Mouse (Mus musculus) liver, embryonic 13.5 days (tissue): Measurements from ENCODE around the gene Pacrg. TPM values are rescaled to one million over a fixed set of nuclear protein-coding genes. Genes with fewer than 3 reads are reported as not detected.

Experiments
- ATAC-seq: fragments of 200-750 bp; cut with Nextera tagmentation; 2 replicates; pipeline ENCODE4 v1.8.0; 2017; ENCODE audit warnings: low read depth, mild to moderate bottlenecking, moderate number of reproducible peaks, moderate library complexity
- DNase-seq: peaks from one replicate; pipeline ENCODE4 v3.0.0; 2022
- H3K27ac ChIP-seq: fragments of 300-500 bp; sonication (generic); 2 replicates; pipeline ENCODE4 v1.5.1; 2015; ENCODE audit warnings: moderate library complexity, mild to moderate bottlenecking, inconsistent platforms
- H3K27me3 ChIP-seq: fragments of 300-500 bp; sonication (generic); 2 replicates; pipeline ENCODE4 v1.6.1; 2015; ENCODE audit warnings: mild to moderate bottlenecking, inconsistent platforms
- H3K36me3 ChIP-seq: fragments of 300-500 bp; sonication (generic); 2 replicates; pipeline ENCODE4 v1.6.1; 2015; ENCODE audit warnings: mild to moderate bottlenecking, inconsistent platforms
- H3K4me1 ChIP-seq: fragments of 300-500 bp; sonication (generic); replicated peaks from 2 replicates; pipeline ENCODE4 v1.6.1; 2015; ENCODE audit warnings: inconsistent platforms
- H3K4me2 ChIP-seq: fragments of 300-500 bp; sonication (generic); 2 replicates; pipeline ENCODE4 v1.6.1; 2015; ENCODE audit warnings: inconsistent platforms, mild to moderate bottlenecking, moderate library complexity
- H3K4me3 ChIP-seq: fragments of 300-500 bp; sonication (generic); replicated peaks from 2 replicates; pipeline ENCODE4 v1.5.1; 2015; ENCODE audit warnings: mild to moderate bottlenecking, inconsistent platforms
- H3K9ac ChIP-seq: fragments of 300-500 bp; sonication (generic); 2 replicates; pipeline ENCODE4 v1.6.1; 2015; ENCODE audit warnings: mild to moderate bottlenecking, inconsistent platforms
- H3K9me3 ChIP-seq: fragments of 300-500 bp; sonication (generic); replicated peaks from 2 replicates; pipeline ENCODE4 v1.6.1; 2016; ENCODE audit warnings: inconsistent platforms
- WGBS: fragments of 180-500 bp; shearing (Covaris S2); methylation state at CpG from one replicate; pipeline ENCODE4 v1.1.7; 2015; ENCODE audit not compliant: insufficient replicate concordance; 5-methylcytosine and 5-hydroxymethylcytosine counted together
- polyA plus RNA-seq: library from polyadenylated mRNA; unstranded; fragments of >200 nt; fragmentation: Nextera tagmentation; extraction: Ambion mirVana; gene quantifications from 2 replicates; pipeline ENCODE4 v1.2.1, GENCODE M21; 2015

The Pacrg gene
- polyA plus RNA-seq, 1 experiment from 2014 or later = 0.07 TPM

- no peak overlapping the region for H3K27ac ChIP-seq
- H3K9me3 ChIP-seq = no peaks in the 10 kb centered on the region
- 51% methylated on average over 10 of the region's 10 CpGs for WGBS
- no peaks in the 10 kb centered on the region for H3K36me3 ChIP-seq
- no peak overlapping the region for H3K4me2 ChIP-seq
- no peaks in the 10 kb centered on the region for H3K4me1 ChIP-seq
- no peaks in the 10 kb centered on the region for H3K27me3 ChIP-seq
- no peak overlapping the region for H3K4me3 ChIP-seq
- no peak overlapping the region for H3K9ac ChIP-seq
- DNase-seq = no peak
- ATAC-seq = no peak
Observed at GRCm38 (mm10) chr17:10507466-10507865, 332.6 kb downstream of the Pacrg start.

DNA sequence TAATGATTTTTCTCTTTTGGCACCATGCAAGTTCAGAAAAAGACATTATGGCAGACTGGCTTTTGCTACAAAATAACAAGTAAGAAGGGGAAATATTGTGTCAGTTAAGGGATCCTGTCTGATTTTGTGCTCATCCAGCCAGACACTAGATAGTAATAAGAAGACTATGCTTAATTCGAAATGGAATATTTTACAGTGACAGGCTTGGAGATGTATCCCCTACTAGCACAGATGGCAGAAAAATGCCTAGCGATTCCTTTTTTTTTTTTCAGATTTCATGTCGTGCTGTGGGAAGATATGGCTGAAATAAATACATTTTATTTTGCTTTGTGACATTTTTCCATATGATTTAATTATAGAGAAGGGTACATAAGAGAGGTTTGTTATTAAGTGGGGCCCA, 333.2 kb downstream of the Pacrg start:
- no peaks in the 10 kb centered on the region for H3K4me1 ChIP-seq
- H3K27ac ChIP-seq = no peak overlapping the region
- no peaks in the 10 kb centered on the region for H3K36me3 ChIP-seq
- H3K4me2 ChIP-seq = no peak overlapping the region
- H3K9me3 ChIP-seq = no peaks in the 10 kb centered on the region
- H3K27me3 ChIP-seq = no peaks in the 10 kb centered on the region
- H3K9ac ChIP-seq = no peak overlapping the region
- DNase-seq = no peak
- H3K4me3 ChIP-seq = no peak overlapping the region
- ATAC-seq = no peak
- WGBS = 57% methylated on average over 3 of the region's 3 CpGs

- no peak overlapping the region for H3K27ac ChIP-seq
- ATAC-seq (no peak), DNase-seq (no peak)
- H3K9ac ChIP-seq = no peak overlapping the region
- peaks cover 5% of the 10 kb centered on the region; the same call in 1 of the 2 replicates for H3K4me1 ChIP-seq
- no peak overlapping the region for H3K4me2 ChIP-seq
- H3K27me3 ChIP-seq = no peaks in the 10 kb centered on the region
- no peak overlapping the region for H3K4me3 ChIP-seq
- H3K9me3 ChIP-seq = no peaks in the 10 kb centered on the region
- H3K36me3 ChIP-seq = no peaks in the 10 kb centered on the region
- 67% methylated on average over 2 of the region's 2 CpGs for WGBS
Observed at GRCm38 (mm10) chr17:10501439-10501838, 338.7 kb downstream of the Pacrg start.

DNA sequence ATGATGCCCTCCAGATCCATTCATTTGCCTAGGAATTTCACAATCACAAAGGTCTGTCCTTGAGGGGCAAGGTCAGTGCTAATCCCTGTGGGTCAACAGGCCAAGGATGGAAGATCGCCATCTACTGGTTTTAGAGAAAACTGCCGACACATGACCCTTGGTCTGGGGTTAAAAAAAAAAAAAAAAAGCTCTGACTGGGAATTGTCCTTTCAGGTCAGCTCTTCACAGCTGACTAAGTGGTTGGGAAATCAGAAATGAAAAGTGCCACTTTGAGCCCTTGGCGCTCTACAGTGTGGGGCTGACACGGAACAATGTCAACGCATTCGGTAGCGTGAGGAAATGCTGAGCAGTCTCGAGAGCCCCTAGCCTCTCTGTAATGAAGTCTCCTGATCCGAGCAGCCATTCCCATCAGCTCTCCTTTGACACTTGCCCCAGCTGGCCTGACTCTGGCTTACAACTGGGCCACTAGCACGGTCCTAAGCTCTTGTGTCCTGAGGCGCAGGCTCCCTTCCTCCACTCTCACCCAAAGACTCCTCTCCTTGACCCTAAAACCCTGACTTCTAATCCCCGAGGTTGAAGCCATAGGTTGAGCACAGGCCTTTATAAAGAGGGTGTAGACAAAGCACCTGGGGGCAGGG, 339.2 kb downstream of the Pacrg start:
- ATAC-seq (peak; percentile 53), DNase-seq (no peak)
- WGBS = 36% methylated on average over 12 of the region's 12 CpGs
- Histone ChIP-seq H3K4me1 (peaks cover 5% of the 10 kb centered on the region; the same call in 1 of the 2 replicates), H3K4me2 (no peak overlapping the region), H3K9ac (no peak overlapping the region), H3K36me3 (no peaks in the 10 kb centered on the region), H3K27me3 (no peaks in the 10 kb centered on the region), H3K4me3 (no peak overlapping the region), H3K9me3 (no peaks in the 10 kb centered on the region), H3K27ac (no peak overlapping the region)

GRCm38 (mm10) chr17:10498935-10499655, 341.0 kb downstream of the Pacrg start:
- Histone ChIP-seq H3K9me3 (no peaks in the 10 kb centered on the region), H3K27ac (no peak overlapping the region), H3K36me3 (no peaks in the 10 kb centered on the region), H3K4me1 (peaks cover 5% of the 10 kb centered on the region; the same call in 1 of the 2 replicates), H3K9ac (no peak overlapping the region), H3K27me3 (no peaks in the 10 kb centered on the region), H3K4me2 (no peak overlapping the region), H3K4me3 (no peak overlapping the region)
- ATAC-seq (no peak), DNase-seq (no peak)
- 72% methylated on average over 6 of the region's 6 CpGs for WGBS

DNA sequence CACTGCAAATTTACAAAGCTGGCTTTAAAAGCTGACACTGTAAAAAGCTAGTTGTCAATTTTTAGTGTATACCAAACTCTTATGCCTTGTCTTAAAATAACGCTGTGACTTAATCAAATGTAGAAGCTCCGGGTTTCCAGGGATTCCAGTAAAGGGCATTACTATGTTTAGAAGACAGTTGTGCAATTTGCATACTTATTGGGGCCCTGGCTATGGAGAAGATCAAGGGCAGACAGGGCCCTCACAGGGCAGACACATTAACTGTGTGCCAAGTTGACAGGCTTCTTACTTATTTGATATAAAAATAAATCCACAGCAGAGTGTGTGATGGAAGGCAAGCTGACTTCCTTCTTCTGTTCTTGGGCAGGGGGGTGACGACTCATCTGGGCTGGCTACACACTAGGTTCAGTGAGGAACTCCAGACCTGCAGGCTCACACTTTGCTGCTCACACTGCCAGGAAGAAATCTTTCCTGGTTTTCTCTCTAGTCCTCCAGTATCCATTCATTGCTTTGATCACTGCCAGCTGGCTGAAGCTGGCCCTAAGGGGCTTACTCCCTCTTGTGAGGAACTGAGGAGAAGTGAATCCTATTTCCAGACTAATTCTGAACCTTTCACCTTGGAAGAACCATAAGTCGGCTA, 342.2 kb downstream of the Pacrg start:
- no peaks in the 10 kb centered on the region for H3K27me3 ChIP-seq
- H3K27ac ChIP-seq = no peak overlapping the region
- H3K4me3 ChIP-seq = no peak overlapping the region
- ATAC-seq = no peak
- 43% methylated on average over 4 of the region's 4 CpGs for WGBS
- no peak for DNase-seq
- H3K36me3 ChIP-seq = no peaks in the 10 kb centered on the region
- H3K9me3 ChIP-seq = no peaks in the 10 kb centered on the region
- H3K4me1 ChIP-seq = peaks cover 5% of the 10 kb centered on the region; the same call in 1 of the 2 replicates
- H3K9ac ChIP-seq = no peak overlapping the region
- H3K4me2 ChIP-seq = no peak overlapping the region

- no peak for DNase-seq
- Histone ChIP-seq H3K27me3 (no peaks in the 10 kb centered on the region), H3K4me1 (peaks cover 2% of the 10 kb centered on the region; the same call in 1 of the 2 replicates), H3K36me3 (no peaks in the 10 kb centered on the region), H3K9ac (no peak overlapping the region), H3K9me3 (no peaks in the 10 kb centered on the region), H3K4me2 (no peak overlapping the region), H3K27ac (no peak overlapping the region), H3K4me3 (no peak overlapping the region)
- WGBS = 72% methylated on average over 8 of the region's 8 CpGs
- no peak for ATAC-seq
Observed at GRCm38 (mm10) chr17:10496066-10496465, 344.0 kb downstream of the Pacrg start.

GRCm38 (mm10) chr17:10495588-10495987, 344.5 kb downstream of the Pacrg start:
- DNase-seq = no peak
- Histone ChIP-seq H3K4me2 (no peak overlapping the region), H3K27me3 (no peaks in the 10 kb centered on the region), H3K4me3 (no peak overlapping the region), H3K27ac (no peak overlapping the region), H3K4me1 (no peaks in the 10 kb centered on the region), H3K9me3 (no peaks in the 10 kb centered on the region), H3K36me3 (no peaks in the 10 kb centered on the region), H3K9ac (no peak overlapping the region)
- 49% methylated on average over 8 of the region's 8 CpGs for WGBS
- ATAC-seq = no peak

GRCm38 (mm10) chr17:10493124-10493523, 347.0 kb downstream of the Pacrg start:
- ATAC-seq (no peak), DNase-seq (no peak)
- H3K27me3 ChIP-seq = no peaks in the 10 kb centered on the region
- H3K9ac ChIP-seq = no peak overlapping the region
- H3K4me3 ChIP-seq = no peak overlapping the region
- H3K27ac ChIP-seq = no peak overlapping the region
- 26% methylated on average over 3 of the region's 3 CpGs for WGBS
- no peaks in the 10 kb centered on the region; the same call in 1 of the 2 replicates for H3K4me1 ChIP-seq
- no peaks in the 10 kb centered on the region for H3K36me3 ChIP-seq
- H3K9me3 ChIP-seq = no peaks in the 10 kb centered on the region
- H3K4me2 ChIP-seq = no peak overlapping the region

GRCm38 (mm10) chr17:10490374-10491169, 349.5 kb downstream of the Pacrg start:
- H3K27me3 ChIP-seq = no peaks in the 10 kb centered on the region
- no peak for ATAC-seq

DNA sequence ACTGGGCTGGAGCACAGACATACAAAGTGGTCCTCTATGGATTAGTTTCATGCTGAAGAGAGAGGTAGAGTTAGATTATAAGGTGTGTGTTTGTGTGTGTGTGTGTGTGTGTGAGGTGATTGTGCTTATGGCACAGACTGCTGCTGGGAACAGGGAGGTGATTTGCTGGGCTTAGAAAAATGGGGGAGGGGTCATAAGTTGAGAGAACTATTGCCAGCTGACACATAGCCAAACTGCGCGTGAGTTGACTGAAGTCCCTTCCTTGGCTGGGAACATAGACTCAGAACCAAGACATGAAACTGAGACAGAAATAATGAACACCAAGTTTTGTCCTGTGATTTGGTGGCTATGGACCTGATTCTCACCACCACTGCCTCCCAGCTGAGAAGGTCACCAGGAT, 351.2 kb downstream of the Pacrg start:
- Histone ChIP-seq H3K4me3 (no peak overlapping the region), H3K27me3 (no peaks in the 10 kb centered on the region), H3K9me3 (no peaks in the 10 kb centered on the region), H3K4me1 (peaks cover 2% of the 10 kb centered on the region; the same call in 1 of the 2 replicates), H3K4me2 (no peak overlapping the region), H3K9ac (no peak overlapping the region), H3K27ac (no peak overlapping the region), H3K36me3 (no peaks in the 10 kb centered on the region)
- ATAC-seq (no peak), DNase-seq (no peak)
- 83% methylated on average over 2 of the region's 2 CpGs for WGBS

More at GRCm38 (mm10) chr17:10490374-10491169, 349.5 kb downstream of the Pacrg start:
- H3K36me3 ChIP-seq = no peaks in the 10 kb centered on the region
- H3K9me3 ChIP-seq = no peaks in the 10 kb centered on the region
- no peak overlapping the region for H3K27ac ChIP-seq
- no peak overlapping the region for H3K9ac ChIP-seq
- H3K4me2 ChIP-seq = no peak overlapping the region
- 64% methylated on average over 8 of the region's 8 CpGs for WGBS
- no peak for DNase-seq
- no peak overlapping the region for H3K4me3 ChIP-seq
- H3K4me1 ChIP-seq = peaks cover 2% of the 10 kb centered on the region; the same call in 1 of the 2 replicates
